Mouse (Mus musculus) stomach, embryonic 15.5 days (tissue): ENCODE measurements around the gene Fam110a. TPM values are rescaled to one million over a fixed set of nuclear protein-coding genes. Genes with fewer than 3 reads are reported as not detected.

ENCODE experiments used
- ATAC-seq: fragments of 200-750 bp; cut with Nextera tagmentation; 2 replicates; pipeline ENCODE4 v1.8.0; 2017; ENCODE audit warnings: low read depth, moderate number of reproducible peaks, moderate TSS enrichment; ENCODE audit not compliant: insufficient read depth, low FRiP score
- H3K27ac ChIP-seq: fragments of 300-500 bp; sonication (generic); 2 replicates; pipeline ENCODE4 v1.5.1; 2015; ENCODE audit warnings: mild to moderate bottlenecking, inconsistent platforms
- H3K27me3 ChIP-seq: fragments of 300-500 bp; sonication (generic); replicated peaks from 2 replicates; pipeline ENCODE4 v1.6.1; 2015; ENCODE audit warnings: inconsistent platforms
- H3K36me3 ChIP-seq: fragments of 300-500 bp; sonication (generic); 2 replicates; pipeline ENCODE4 v1.6.1; 2015; ENCODE audit warnings: inconsistent platforms
- H3K4me1 ChIP-seq: fragments of 300-500 bp; sonication (generic); 2 replicates; pipeline ENCODE4 v1.6.1; 2015; ENCODE audit warnings: inconsistent platforms
- H3K4me2 ChIP-seq: fragments of 300-500 bp; sonication (generic); 2 replicates; pipeline ENCODE4 v1.6.1; 2015; ENCODE audit warnings: mild to moderate bottlenecking, inconsistent platforms
- H3K4me3 ChIP-seq: fragments of 300-500 bp; sonication (generic); replicated peaks from 2 replicates; pipeline ENCODE4 v1.5.1; 2015; ENCODE audit warnings: inconsistent platforms
- H3K9ac ChIP-seq: fragments of 300-500 bp; sonication (generic); 2 replicates; pipeline ENCODE4 v1.6.1; 2015; ENCODE audit warnings: inconsistent platforms
- H3K9me3 ChIP-seq: fragments of 300-500 bp; sonication (generic); 2 replicates; pipeline ENCODE4 v1.6.1; 2016; ENCODE audit warnings: inconsistent platforms
- WGBS: fragments of 180-500 bp; shearing (Covaris S2); methylation state at CpG from one replicate; pipeline ENCODE4 v1.1.7; 2015; 5-methylcytosine and 5-hydroxymethylcytosine counted together
- polyA plus RNA-seq: library from polyadenylated mRNA; unstranded; fragments of >200 nt; fragmentation: Nextera tagmentation; extraction: Ambion mirVana; gene quantifications from 2 replicates; pipeline ENCODE4 v1.2.1, GENCODE M21; 2015

Fam110a gene
- polyA plus RNA-seq, 1 experiment from 2014 or later, result 26.8 TPM

GRCm38 (mm10) chr2:151947617-151948016, 32.4 kb downstream of the Fam110a start:
- Histone ChIP-seq H3K27me3 (no peaks in the 10 kb centered on the region), H3K27ac (no peak overlapping the region), H3K4me3 (no peak overlapping the region), H3K9ac (no peak overlapping the region), H3K4me2 (no peak overlapping the region), H3K9me3 (no peaks in the 10 kb centered on the region), H3K4me1 (no peaks in the 10 kb centered on the region), H3K36me3 (no peaks in the 10 kb centered on the region)
- 91% methylated on average over 2 of the region's 2 CpGs for WGBS
- ATAC-seq, result no peak

- H3K9me3 ChIP-seq, result no peaks in the 10 kb centered on the region
Measured at GRCm38 (mm10) chr2:151944106-151944505, 35.9 kb downstream of the Fam110a start.

GRCm38 (mm10) chr2:151941269-151941668, 38.8 kb downstream of the Fam110a start:
- Histone ChIP-seq H3K4me3 (no peak overlapping the region), H3K9me3 (no peaks in the 10 kb centered on the region), H3K9ac (no peak overlapping the region), H3K27me3 (peaks cover 3% of the 10 kb centered on the region; the same call in 1 of the 2 replicates), H3K4me1 (peaks cover 12% of the 10 kb centered on the region), H3K27ac (no peak overlapping the region), H3K36me3 (no peaks in the 10 kb centered on the region), H3K4me2 (no peak overlapping the region)
- ATAC-seq, result no peak
- WGBS, result 37% methylated on average over 2 of the region's 2 CpGs

More at GRCm38 (mm10) chr2:151944106-151944505, 35.9 kb downstream of the Fam110a start:
- H3K27me3 ChIP-seq, result peaks cover 3% of the 10 kb centered on the region; the same call in 1 of the 2 replicates
- H3K9ac ChIP-seq, result no peak overlapping the region
- 68% methylated on average over 2 of the region's 2 CpGs for WGBS
- H3K36me3 ChIP-seq, result no peaks in the 10 kb centered on the region
- no peak overlapping the region for H3K4me2 ChIP-seq
- H3K4me3 ChIP-seq, result no peak overlapping the region
- no peak for ATAC-seq
- no peak overlapping the region for H3K27ac ChIP-seq
- H3K4me1 ChIP-seq, result no peaks in the 10 kb centered on the region; the same call in 1 of the 2 replicates

GRCm38 (mm10) chr2:151939651-151940420, 40.2 kb downstream of the Fam110a start:
- Histone ChIP-seq H3K27me3 (peaks cover 3% of the 10 kb centered on the region; the same call in 1 of the 2 replicates), H3K4me1 (peaks cover 12% of the 10 kb centered on the region), H3K4me2 (no peak overlapping the region), H3K36me3 (no peaks in the 10 kb centered on the region), H3K9ac (no peak overlapping the region), H3K27ac (no peak overlapping the region), H3K9me3 (no peaks in the 10 kb centered on the region), H3K4me3 (no peak overlapping the region)
- WGBS, result 78% methylated on average over 5 of the region's 5 CpGs
- no peak for ATAC-seq

- Histone ChIP-seq H3K4me2 (no peak overlapping the region), H3K27me3 (peaks cover 3% of the 10 kb centered on the region; the same call in 1 of the 2 replicates), H3K9me3 (no peaks in the 10 kb centered on the region), H3K4me1 (peaks cover 12% of the 10 kb centered on the region), H3K27ac (no peak overlapping the region), H3K36me3 (no peaks in the 10 kb centered on the region), H3K4me3 (no peak overlapping the region), H3K9ac (no peak overlapping the region)
- WGBS, result 29% methylated on average over 11 of the region's 11 CpGs
- peak; percentile 55 for ATAC-seq
Measured at GRCm38 (mm10) chr2:151938780-151939200, 41.2 kb downstream of the Fam110a start.

- H3K9me3 ChIP-seq, result no peaks in the 10 kb centered on the region
- WGBS, result 40% methylated on average over 3 of the region's 3 CpGs
- ATAC-seq, result no peak
- no peaks in the 10 kb centered on the region for H3K36me3 ChIP-seq
- H3K27me3 ChIP-seq, result peaks cover 3% of the 10 kb centered on the region; the same call in 1 of the 2 replicates
- H3K27ac ChIP-seq, result no peak overlapping the region
- no peak overlapping the region for H3K4me3 ChIP-seq
- no peak overlapping the region for H3K9ac ChIP-seq
- H3K4me1 ChIP-seq, result peaks cover 12% of the 10 kb centered on the region
- no peak overlapping the region for H3K4me2 ChIP-seq
Measured at GRCm38 (mm10) chr2:151937893-151938292, 42.1 kb downstream of the Fam110a start.

GRCm38 (mm10) chr2:151930389-151931074, 49.5 kb downstream of the Fam110a start:
- WGBS, result 30% methylated on average over 7 of the region's 7 CpGs
- no peaks in the 10 kb centered on the region for H3K36me3 ChIP-seq
- H3K27me3 ChIP-seq, result no peaks in the 10 kb centered on the region
- no peaks in the 10 kb centered on the region for H3K9me3 ChIP-seq
- ATAC-seq, result peak; percentile 22; the same call in 1 of the 2 replicates
- H3K4me1 ChIP-seq, result no peaks in the 10 kb centered on the region
- H3K4me3 ChIP-seq, result no peak overlapping the region
- no peak overlapping the region for H3K4me2 ChIP-seq
- H3K9ac ChIP-seq, result no peak overlapping the region
- no peak overlapping the region for H3K27ac ChIP-seq

- no peak overlapping the region for H3K9ac ChIP-seq
- H3K27me3 ChIP-seq, result no peaks in the 10 kb centered on the region
- WGBS, result 85% methylated on average over 11 of the region's 11 CpGs
- H3K4me3 ChIP-seq, result no peak overlapping the region
- no peak for ATAC-seq
- no peak overlapping the region for H3K27ac ChIP-seq
- H3K36me3 ChIP-seq, result no peaks in the 10 kb centered on the region
- no peak overlapping the region for H3K4me2 ChIP-seq
- H3K4me1 ChIP-seq, result no peaks in the 10 kb centered on the region
- no peaks in the 10 kb centered on the region for H3K9me3 ChIP-seq
Measured at GRCm38 (mm10) chr2:151927103-151927502, 52.9 kb downstream of the Fam110a start.

GRCm38 (mm10) chr2:151925715-151926114, 54.3 kb downstream of the Fam110a start:
- no peak overlapping the region for H3K4me3 ChIP-seq
- WGBS, result 49% methylated on average over 4 of the region's 4 CpGs

GRCm38 (mm10) chr2:151924276-151924675, 55.7 kb downstream of the Fam110a start:
- 76% methylated on average over 7 of the region's 7 CpGs for WGBS

More at GRCm38 (mm10) chr2:151925715-151926114, 54.3 kb downstream of the Fam110a start:
- H3K27ac ChIP-seq, result no peak overlapping the region
- no peaks in the 10 kb centered on the region for H3K36me3 ChIP-seq
- H3K4me1 ChIP-seq, result peaks cover 10% of the 10 kb centered on the region; the same call in 1 of the 2 replicates
- no peak overlapping the region for H3K9ac ChIP-seq
- no peaks in the 10 kb centered on the region for H3K27me3 ChIP-seq
- H3K4me2 ChIP-seq, result no peak overlapping the region
- ATAC-seq, result no peak
- no peaks in the 10 kb centered on the region for H3K9me3 ChIP-seq

GRCm38 (mm10) chr2:151921596-151921995, 58.4 kb downstream of the Fam110a start:
- H3K4me3 ChIP-seq, result no peak overlapping the region
- peaks cover 13% of the 10 kb centered on the region for H3K4me1 ChIP-seq
- no peaks in the 10 kb centered on the region for H3K36me3 ChIP-seq
- peak overlapping the region; percentile 35; the same call in 1 of the 2 replicates for H3K27ac ChIP-seq
- no peak overlapping the region for H3K4me2 ChIP-seq
- WGBS, result 43% methylated on average over 4 of the region's 4 CpGs
- H3K27me3 ChIP-seq, result no peaks in the 10 kb centered on the region
- no peaks in the 10 kb centered on the region for H3K9me3 ChIP-seq
- ATAC-seq, result 0 out of 2 replicates have a peak, but pooled peaks have one; percentile 20
- no peak overlapping the region for H3K9ac ChIP-seq

More at GRCm38 (mm10) chr2:151924276-151924675, 55.7 kb downstream of the Fam110a start:
- H3K4me2 ChIP-seq, result no peak overlapping the region
- H3K27ac ChIP-seq, result no peak overlapping the region
- peaks cover 10% of the 10 kb centered on the region; the same call in 1 of the 2 replicates for H3K4me1 ChIP-seq
- H3K27me3 ChIP-seq, result no peaks in the 10 kb centered on the region
- no peak overlapping the region for H3K9ac ChIP-seq
- no peak overlapping the region for H3K4me3 ChIP-seq
- no peaks in the 10 kb centered on the region for H3K36me3 ChIP-seq
- H3K9me3 ChIP-seq, result no peaks in the 10 kb centered on the region
- ATAC-seq, result no peak

- H3K36me3 ChIP-seq, result no peaks in the 10 kb centered on the region
- H3K27me3 ChIP-seq, result no peaks in the 10 kb centered on the region
- WGBS, result 59% methylated on average over 8 of the region's 8 CpGs
- H3K4me3 ChIP-seq, result no peak overlapping the region
- peak overlapping the region; percentile 35; the same call in 1 of the 2 replicates for H3K27ac ChIP-seq
- no peak overlapping the region for H3K9ac ChIP-seq
- H3K4me2 ChIP-seq, result no peak overlapping the region
- H3K4me1 ChIP-seq, result peaks cover 18% of the 10 kb centered on the region
- no peaks in the 10 kb centered on the region for H3K9me3 ChIP-seq
- no peak for ATAC-seq
Measured at GRCm38 (mm10) chr2:151921068-151921467, 59.0 kb downstream of the Fam110a start.
